Mouse (Mus musculus): ENCODE measurements around the gene Rufy3. TPM values are rescaled to one million over a fixed set of nuclear protein-coding genes. Genes with fewer than 3 reads are reported as not detected.

Rufy3 gene
- polyA plus RNA-seq, 1 experiment from 2014 or later: 7.9 TPM

GRCm38 (mm10) chr5:88679341-88679740 lies 114.5 kb downstream of the Rufy3 start:
- WGBS (ENCODE audit: insufficient replicate concordance): 33% methylated on average over 6 of the region's 6 CpGs
- peak overlapping the region; percentile 24 for H3K4me2 ChIP-seq
- H3K27me3 ChIP-seq (replicated peaks): peaks cover 18% of the 10 kb centered on the region
- no peak overlapping the region for H3K4me3 ChIP-seq
- H3K9ac ChIP-seq: no peak overlapping the region
- no peak for ATAC-seq
- peaks cover 36% of the 10 kb centered on the region for H3K4me1 ChIP-seq
- no peaks in the 10 kb centered on the region for H3K9me3 ChIP-seq (replicated peaks)
- no peaks in the 10 kb centered on the region for H3K36me3 ChIP-seq
- no peak overlapping the region for H3K27ac ChIP-seq

GRCm38 (mm10) chr5:88680567-88680966 lies 115.7 kb downstream of the Rufy3 start:
- no peak overlapping the region for H3K9ac ChIP-seq
- H3K36me3 ChIP-seq: no peaks in the 10 kb centered on the region
- no peak overlapping the region for H3K4me3 ChIP-seq
- H3K27ac ChIP-seq: no peak overlapping the region
- ATAC-seq: no peak
- H3K4me2 ChIP-seq: no peak overlapping the region
- 81% methylated on average over 6 of the region's 6 CpGs for WGBS (ENCODE audit: insufficient replicate concordance)
- no peaks in the 10 kb centered on the region for H3K9me3 ChIP-seq (replicated peaks)
- peaks cover 30% of the 10 kb centered on the region for H3K27me3 ChIP-seq (replicated peaks)
- peaks cover 33% of the 10 kb centered on the region for H3K4me1 ChIP-seq

GRCm38 (mm10) chr5:88683706-88684105 lies 118.9 kb downstream of the Rufy3 start:
- no peak overlapping the region for H3K9ac ChIP-seq
- WGBS (ENCODE audit: insufficient replicate concordance): 50% methylated on average over 9 of the region's 9 CpGs
- H3K4me1 ChIP-seq: peaks cover 29% of the 10 kb centered on the region
- ATAC-seq: no peak
- no peaks in the 10 kb centered on the region for H3K36me3 ChIP-seq
- no peak overlapping the region for H3K4me2 ChIP-seq
- no peak overlapping the region for H3K27ac ChIP-seq
- H3K27me3 ChIP-seq (replicated peaks): peaks cover 40% of the 10 kb centered on the region
- H3K9me3 ChIP-seq (replicated peaks): no peaks in the 10 kb centered on the region
- H3K4me3 ChIP-seq: no peak overlapping the region

GRCm38 (mm10) chr5:88684226-88684625 lies 119.4 kb downstream of the Rufy3 start:
- peaks cover 29% of the 10 kb centered on the region for H3K4me1 ChIP-seq
- 27% methylated on average over 3 of the region's 3 CpGs for WGBS (ENCODE audit: insufficient replicate concordance)
- no peaks in the 10 kb centered on the region for H3K9me3 ChIP-seq (replicated peaks)
- H3K27me3 ChIP-seq (replicated peaks): peaks cover 40% of the 10 kb centered on the region
- no peak overlapping the region for H3K9ac ChIP-seq
- ATAC-seq: no peak
- no peaks in the 10 kb centered on the region for H3K36me3 ChIP-seq
- no peak overlapping the region for H3K4me2 ChIP-seq
- H3K4me3 ChIP-seq: no peak overlapping the region
- no peak overlapping the region for H3K27ac ChIP-seq

- ATAC-seq: no peak
- H3K4me3 ChIP-seq: no peak overlapping the region
- no peak overlapping the region for H3K9ac ChIP-seq
- H3K9me3 ChIP-seq (replicated peaks): no peaks in the 10 kb centered on the region
- 18% methylated on average over 6 of the region's 6 CpGs for WGBS (ENCODE audit: insufficient replicate concordance)
- no peak overlapping the region for H3K4me2 ChIP-seq
- no peak overlapping the region for H3K27ac ChIP-seq
- peaks cover 40% of the 10 kb centered on the region for H3K27me3 ChIP-seq (replicated peaks)
- H3K4me1 ChIP-seq: peaks cover 24% of the 10 kb centered on the region
- H3K36me3 ChIP-seq: no peaks in the 10 kb centered on the region
These were observed 120.5 kb downstream of the Rufy3 start for GRCm38 (mm10) chr5:88685306-88685705.

- peak; percentile 48 for ATAC-seq
- Histone ChIP-seq H3K36me3 (no peaks in the 10 kb centered on the region), H3K27me3 (replicated peaks) (peaks cover 40% of the 10 kb centered on the region), H3K9me3 (replicated peaks) (no peaks in the 10 kb centered on the region), H3K4me1 (peaks cover 24% of the 10 kb centered on the region), H3K9ac (no peak overlapping the region), H3K4me3 (no peak overlapping the region), H3K27ac (no peak overlapping the region), H3K4me2 (no peak overlapping the region)
- WGBS (ENCODE audit: insufficient replicate concordance): 35% methylated on average over 6 of the region's 6 CpGs
These were observed 121.0 kb downstream of the Rufy3 start for GRCm38 (mm10) chr5:88685745-88686299.

- no peak overlapping the region for H3K27ac ChIP-seq
- ATAC-seq: no peak
- H3K36me3 ChIP-seq: no peaks in the 10 kb centered on the region
- H3K4me2 ChIP-seq: no peak overlapping the region
- H3K27me3 ChIP-seq (replicated peaks): peaks cover 38% of the 10 kb centered on the region
- no peak overlapping the region for H3K9ac ChIP-seq
- WGBS (ENCODE audit: insufficient replicate concordance): 61% methylated on average over 8 of the region's 8 CpGs
- H3K9me3 ChIP-seq (replicated peaks): no peaks in the 10 kb centered on the region
- H3K4me1 ChIP-seq: peaks cover 24% of the 10 kb centered on the region
- no peak overlapping the region for H3K4me3 ChIP-seq
These were observed 123.2 kb downstream of the Rufy3 start for GRCm38 (mm10) chr5:88687996-88688406.

- Histone ChIP-seq H3K36me3 (no peaks in the 10 kb centered on the region), H3K9me3 (replicated peaks) (no peaks in the 10 kb centered on the region), H3K4me2 (no peak overlapping the region), H3K4me1 (peaks cover 24% of the 10 kb centered on the region), H3K4me3 (no peak overlapping the region), H3K9ac (no peak overlapping the region), H3K27me3 (replicated peaks) (peaks cover 31% of the 10 kb centered on the region), H3K27ac (no peak overlapping the region)
- WGBS (ENCODE audit: insufficient replicate concordance): 60% methylated on average over 15 of the region's 15 CpGs
- ATAC-seq: 0 out of 2 replicates have a peak, but pooled peaks have one; percentile 16
These were observed 123.8 kb downstream of the Rufy3 start for GRCm38 (mm10) chr5:88688583-88689187.

GRCm38 (mm10) chr5:88689279-88689938 lies 124.6 kb downstream of the Rufy3 start:
- H3K4me1 ChIP-seq: peaks cover 24% of the 10 kb centered on the region
- WGBS (ENCODE audit: insufficient replicate concordance): 68% methylated on average over 3 of the region's 3 CpGs
- no peaks in the 10 kb centered on the region for H3K9me3 ChIP-seq (replicated peaks)
- no peaks in the 10 kb centered on the region for H3K36me3 ChIP-seq
- no peak overlapping the region for H3K4me2 ChIP-seq
- no peak for ATAC-seq
- no peak overlapping the region for H3K27ac ChIP-seq
- no peak overlapping the region for H3K4me3 ChIP-seq
- H3K27me3 ChIP-seq (replicated peaks): peaks cover 24% of the 10 kb centered on the region
- H3K9ac ChIP-seq: no peak overlapping the region

- H3K4me1 ChIP-seq: peaks cover 17% of the 10 kb centered on the region
- 64% methylated on average over 10 of the region's 10 CpGs for WGBS (ENCODE audit: insufficient replicate concordance)
- no peaks in the 10 kb centered on the region for H3K9me3 ChIP-seq (replicated peaks)
- H3K27me3 ChIP-seq (replicated peaks): peaks cover 9% of the 10 kb centered on the region; the same call in 1 of the 2 replicates
- H3K9ac ChIP-seq: no peak overlapping the region
- H3K27ac ChIP-seq: no peak overlapping the region
- H3K4me3 ChIP-seq: no peak overlapping the region
- peak; percentile 27; the same call in 1 of the 2 replicates for ATAC-seq
- H3K4me2 ChIP-seq: no peak overlapping the region
- H3K36me3 ChIP-seq: no peaks in the 10 kb centered on the region
These were observed 126.1 kb downstream of the Rufy3 start for GRCm38 (mm10) chr5:88690681-88691505.

GRCm38 (mm10) chr5:88691506-88692095 lies 126.8 kb downstream of the Rufy3 start:
- WGBS (ENCODE audit: insufficient replicate concordance): 61% methylated on average over 6 of the region's 6 CpGs
- Histone ChIP-seq H3K4me2 (no peak overlapping the region), H3K27ac (no peak overlapping the region)

More at GRCm38 (mm10) chr5:88691506-88692095, 126.8 kb downstream of the Rufy3 start:
- Histone ChIP-seq H3K9ac (no peak overlapping the region), H3K9me3 (replicated peaks) (no peaks in the 10 kb centered on the region), H3K4me3 (no peak overlapping the region), H3K4me1 (peaks cover 14% of the 10 kb centered on the region), H3K36me3 (no peaks in the 10 kb centered on the region), H3K27me3 (replicated peaks) (0 out of 2 replicates have a peak, but pooled peaks cover 6% of the 10 kb centered on the region)
- ATAC-seq: no peak
